Mouse (Mus musculus) adrenal gland, postnatal 25 days (tissue): ENCODE measurements around the gene Gtf2h1. TPM values are rescaled to one million over a fixed set of nuclear protein-coding genes. Genes with fewer than 3 reads are reported as not detected.

Source experiments
- DNase-seq: peaks from one replicate; pipeline ENCODE4 v3.0.0; 2021; ENCODE audit warnings: mixed read lengths
- total RNA-seq: library from RNA; stranded (reverse); gene quantifications from 2 replicates; pipeline ENCODE4 v1.2.3, GENCODE M21; 2021

Gene Gtf2h1
- total RNA-seq, 1 experiment from 2014 or later = 33.3 TPM

GRCm38 (mm10) chr7:46851026-46851425, 55.1 kb downstream of the Gtf2h1 start:
- no peak for DNase-seq

GRCm38 (mm10) chr7:46852666-46853065, 56.8 kb downstream of the Gtf2h1 start:
- DNase-seq = no peak

GRCm38 (mm10) chr7:46853365-46853764, 57.5 kb downstream of the Gtf2h1 start:
- no peak for DNase-seq

- no peak for DNase-seq
Observed at GRCm38 (mm10) chr7:46855866-46856560, 60.1 kb downstream of the Gtf2h1 start.

- no peak for DNase-seq
Observed at GRCm38 (mm10) chr7:46857436-46857835, 61.5 kb downstream of the Gtf2h1 start.

GRCm38 (mm10) chr7:46859031-46859430, 63.1 kb downstream of the Gtf2h1 start:
- DNase-seq = no peak

GRCm38 (mm10) chr7:46860996-46861395, 65.1 kb downstream of the Gtf2h1 start, which contains the start of gene Ldhc:
Gene Ldhc (plus strand): TSS chr7:46861203.
- no peak for DNase-seq

- no peak for DNase-seq
Observed at GRCm38 (mm10) chr7:46871988-46872387, 76.1 kb downstream of the Gtf2h1 start.

Other genes with a start within 250 kb of the Gtf2h1 start
- gene Sergef, start 156.3 kb upstream of the Gtf2h1 start, total RNA-seq = 19.8 and 29.4 TPM in 2 replicates
- gene Tph1, start 123.6 kb upstream of the Gtf2h1 start, total RNA-seq = not detected in 2 replicates
- 8.4 and 9.8 TPM in 2 replicates for gene Saal1, start 85.4 kb upstream of the Gtf2h1 start, total RNA-seq
- 0.52 TPM in 1 of 2 replicates, not detected in the other for gene Saa3, start 80.4 kb upstream of the Gtf2h1 start, total RNA-seq
- 1.00 TPM in 1 of 2 replicates, not detected in the other for gene Saa4, start 63.5 kb upstream of the Gtf2h1 start, total RNA-seq
- gene Saa1, start 53.1 kb upstream of the Gtf2h1 start, total RNA-seq = not detected in 2 replicates
- gene Saa2, start 44.3 kb upstream of the Gtf2h1 start, total RNA-seq = not detected in 2 replicates
- 27.6 and 34.3 TPM in 2 replicates for gene Hps5, start within 50 bp of the Gtf2h1 start, total RNA-seq
- gene Ldha, start 45.4 kb downstream of the Gtf2h1 start, total RNA-seq = 283 and 320 TPM in 2 replicates
- not detected in 2 replicates for gene Ldhc, start 65.1 kb downstream of the Gtf2h1 start, total RNA-seq
- gene Tsg101, start 123.9 kb downstream of the Gtf2h1 start, total RNA-seq = 88.4 and 93.9 TPM in 2 replicates
- gene Uevld, start 162.4 kb downstream of the Gtf2h1 start, total RNA-seq = 16.7 and 19.1 TPM in 2 replicates
- not detected in 2 replicates for gene Gm9999, start 187.5 kb downstream of the Gtf2h1 start, total RNA-seq
- 18.9 and 19.0 TPM in 2 replicates for gene Spty2d1, start 212.3 kb downstream of the Gtf2h1 start, total RNA-seq